Mouse (Mus musculus): ENCODE data around the gene Slc13a4. TPM values are rescaled to one million over a fixed set of nuclear protein-coding genes. Genes with fewer than 3 reads are reported as not detected.

Gene Slc13a4
- total RNA-seq, 2 experiments from 2014 or later: 3.2 to 3.9 TPM

DNA sequence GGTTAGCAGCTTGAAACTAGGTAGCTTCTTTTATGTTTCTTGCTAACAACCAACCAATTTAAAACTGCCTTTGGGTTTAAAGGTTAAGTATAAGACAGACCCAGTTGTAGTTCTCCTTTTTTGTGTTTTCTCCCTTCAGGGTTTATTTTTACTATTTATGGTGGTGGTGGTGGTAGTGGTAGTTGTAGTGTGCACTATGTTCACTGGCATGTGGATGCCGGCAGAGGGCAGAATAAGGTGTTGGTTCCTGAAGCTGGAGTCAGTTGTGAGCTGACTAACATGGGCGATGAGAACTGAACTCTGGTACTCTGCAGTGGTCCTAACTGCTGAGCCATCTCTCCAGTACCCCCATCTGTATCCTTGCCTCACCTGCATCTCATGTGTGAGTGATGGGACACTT, 49.0 kb downstream of the Slc13a4 start:
- DNase-seq (ENCODE audit: low spot score in 2 of 2): no peak

DNA sequence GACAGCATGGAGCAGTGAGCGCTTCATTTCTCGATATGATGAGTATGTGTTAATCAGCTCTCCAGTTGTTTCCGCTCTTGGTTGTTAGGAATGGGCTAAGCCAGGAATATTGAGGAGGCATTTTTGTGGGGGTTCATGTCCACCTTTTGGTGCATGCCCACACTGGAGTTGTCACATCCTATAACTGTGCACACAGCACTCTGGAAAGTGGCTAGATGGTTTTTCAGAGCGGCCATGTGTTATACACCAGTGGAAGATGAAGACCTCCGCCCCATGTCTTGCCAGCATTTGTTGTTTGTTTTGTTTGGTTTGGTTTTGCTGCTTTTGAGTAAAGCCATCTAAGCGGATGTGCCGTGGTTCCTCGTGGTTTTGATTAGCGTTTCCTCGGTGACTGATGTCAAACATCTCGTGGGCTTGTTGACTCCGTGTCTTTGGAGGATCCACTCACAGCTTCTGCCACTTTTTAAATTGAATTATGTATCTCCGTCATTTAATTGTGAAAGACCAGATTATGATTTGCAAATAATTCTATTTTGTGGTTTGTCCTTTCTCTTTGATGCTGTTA, 50.2 kb downstream of the Slc13a4 start:
- DNase-seq (ENCODE audit: low spot score in 2 of 2): no peak

DNA sequence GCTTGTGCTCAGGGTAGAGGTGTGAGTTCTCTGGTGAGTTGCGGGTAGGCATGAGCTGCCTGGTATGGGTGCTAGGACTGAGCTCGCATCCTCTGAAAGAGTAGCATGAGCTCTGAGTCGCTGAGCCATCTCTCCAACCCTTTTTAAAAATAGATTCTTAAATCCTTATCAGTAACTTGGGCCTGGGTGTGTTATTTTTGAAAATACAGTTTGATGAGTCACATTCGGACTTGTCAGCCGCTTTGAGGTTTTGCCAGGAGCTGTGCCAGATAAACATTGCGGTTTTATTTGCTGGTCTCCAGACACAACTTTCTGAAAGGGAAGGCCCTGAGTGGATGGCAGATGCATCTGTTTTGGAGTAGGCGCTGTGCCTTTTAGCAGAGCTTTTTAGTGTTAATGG, 51.2 kb downstream of the Slc13a4 start:
- peak; percentile 37 to 71 for DNase-seq (ENCODE audit: low spot score in 2 of 2)

DNA sequence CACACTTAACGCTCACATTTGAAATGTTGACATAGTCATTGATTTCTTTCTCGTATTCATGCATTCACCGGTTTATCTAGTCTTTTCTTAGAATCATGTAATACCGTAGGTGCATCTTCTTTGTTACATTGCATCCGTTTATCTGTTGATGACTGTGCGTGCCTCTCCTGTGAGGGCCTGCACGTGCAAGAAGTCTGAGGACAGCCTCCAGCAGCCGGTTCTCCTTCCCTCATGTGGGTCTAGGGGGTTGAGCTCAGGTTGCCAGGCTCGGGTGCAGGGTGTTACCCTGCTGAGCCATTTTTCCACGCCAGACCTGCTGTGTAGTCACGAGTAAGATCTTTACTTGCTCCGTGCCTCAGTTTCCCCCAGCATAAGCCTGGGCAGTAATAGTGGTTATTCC, 52.9 kb downstream of the Slc13a4 start:
- no peak for DNase-seq (ENCODE audit: low spot score in 2 of 2)

DNA sequence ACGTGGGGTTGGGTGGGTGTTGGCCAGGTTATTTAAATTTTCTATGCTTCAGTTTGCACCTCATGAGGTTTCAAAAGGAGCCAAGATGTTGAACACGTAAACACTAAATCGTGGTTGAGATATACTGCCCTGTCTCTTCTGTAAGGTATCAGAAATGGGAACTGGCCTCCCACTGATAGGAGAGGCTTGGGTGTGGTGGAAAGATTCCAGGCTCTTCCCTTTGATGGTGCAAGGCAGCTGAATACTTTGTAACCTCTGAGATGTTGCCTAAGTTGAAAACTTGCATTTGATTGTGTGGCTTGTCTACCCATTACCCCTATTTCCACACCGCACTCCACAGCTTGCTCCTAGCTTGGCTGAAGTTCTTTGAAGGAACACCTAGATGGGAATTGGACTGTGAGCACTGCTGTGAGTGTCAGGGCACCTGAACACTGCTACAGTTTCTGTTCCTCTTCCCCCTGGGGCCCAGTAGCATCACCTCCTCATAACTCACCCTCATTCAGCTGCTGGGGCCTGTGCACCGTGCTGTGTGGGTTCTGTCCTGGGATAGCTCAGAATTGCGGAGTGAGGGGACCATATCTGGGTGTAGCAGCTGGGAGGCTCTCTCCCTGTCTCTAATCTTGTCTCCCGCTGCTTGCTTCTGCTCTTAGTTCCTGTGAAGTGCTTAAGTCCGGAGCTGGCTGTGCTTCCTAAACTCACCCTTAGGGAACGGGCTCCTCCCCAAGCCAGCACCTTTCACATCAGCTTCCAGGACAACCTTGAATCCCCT, 53.6 kb downstream of the Slc13a4 start:
- no peak for DNase-seq (ENCODE audit: low spot score in 2 of 2)

DNA sequence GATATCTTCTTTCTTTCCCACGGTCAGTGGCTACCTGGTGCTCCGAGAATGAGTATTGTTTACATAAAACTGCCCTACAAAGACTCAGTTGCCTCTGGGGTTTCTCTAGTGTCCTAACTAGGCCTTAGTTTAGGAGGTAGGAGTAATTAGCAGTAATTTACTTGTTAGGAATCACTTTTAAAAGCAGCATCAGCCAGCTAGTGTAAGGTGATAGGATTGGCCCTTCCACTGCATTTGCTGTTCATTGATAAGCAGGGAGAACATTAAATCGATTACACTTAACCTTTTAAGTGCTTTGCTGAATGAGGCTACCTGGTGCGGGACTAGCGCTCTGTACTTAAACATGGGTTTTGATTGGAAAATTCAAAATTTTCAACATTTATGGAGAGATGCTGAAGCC, 54.5 kb downstream of the Slc13a4 start:
- no peak for DNase-seq (ENCODE audit: low spot score in 2 of 2)

DNA sequence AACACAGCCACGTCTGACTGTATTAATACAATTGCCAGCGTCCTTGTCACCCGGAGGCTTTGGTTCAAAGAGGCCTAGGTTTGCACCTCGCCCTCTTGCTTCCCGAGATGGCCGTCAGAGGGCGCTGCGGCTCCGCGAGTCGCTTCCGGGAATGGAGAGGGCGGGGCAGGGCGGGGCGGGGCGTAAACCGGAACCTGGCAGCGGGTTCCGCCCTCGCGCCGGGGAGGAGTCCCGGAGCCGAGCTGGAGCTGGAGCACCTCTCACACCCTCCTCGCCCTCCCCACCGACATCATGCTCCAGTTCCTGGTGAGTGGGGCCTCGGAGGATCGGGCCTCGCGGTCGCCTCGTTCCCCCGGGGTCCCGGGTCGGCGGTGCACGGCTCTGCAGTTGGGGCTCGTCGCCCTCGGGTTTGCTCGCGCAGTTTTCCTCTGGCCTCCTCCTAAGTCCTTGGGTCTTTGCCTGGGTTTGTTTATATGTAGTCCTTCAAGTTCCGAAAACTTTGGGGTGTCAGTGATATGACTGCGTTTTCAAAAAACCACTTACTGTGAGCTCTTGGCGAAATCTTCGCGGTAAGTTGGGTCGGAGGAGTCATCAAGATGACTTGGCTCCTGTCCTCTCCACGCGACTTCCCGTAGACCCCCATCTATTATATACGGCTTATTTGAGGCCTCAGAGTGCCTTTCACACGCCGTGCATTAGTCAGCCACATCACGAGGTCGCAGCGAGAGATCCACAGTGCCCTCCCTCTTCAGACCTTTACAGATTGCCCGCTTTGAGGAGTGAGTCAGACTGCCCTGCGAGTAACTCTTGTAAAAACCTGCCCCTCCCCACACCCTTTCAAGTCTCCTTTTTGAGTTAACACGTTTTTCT, 55.2 kb downstream of the Slc13a4 start:
- peak; percentile 73 to 90 for DNase-seq (ENCODE audit: low spot score in 2 of 2)

DNA sequence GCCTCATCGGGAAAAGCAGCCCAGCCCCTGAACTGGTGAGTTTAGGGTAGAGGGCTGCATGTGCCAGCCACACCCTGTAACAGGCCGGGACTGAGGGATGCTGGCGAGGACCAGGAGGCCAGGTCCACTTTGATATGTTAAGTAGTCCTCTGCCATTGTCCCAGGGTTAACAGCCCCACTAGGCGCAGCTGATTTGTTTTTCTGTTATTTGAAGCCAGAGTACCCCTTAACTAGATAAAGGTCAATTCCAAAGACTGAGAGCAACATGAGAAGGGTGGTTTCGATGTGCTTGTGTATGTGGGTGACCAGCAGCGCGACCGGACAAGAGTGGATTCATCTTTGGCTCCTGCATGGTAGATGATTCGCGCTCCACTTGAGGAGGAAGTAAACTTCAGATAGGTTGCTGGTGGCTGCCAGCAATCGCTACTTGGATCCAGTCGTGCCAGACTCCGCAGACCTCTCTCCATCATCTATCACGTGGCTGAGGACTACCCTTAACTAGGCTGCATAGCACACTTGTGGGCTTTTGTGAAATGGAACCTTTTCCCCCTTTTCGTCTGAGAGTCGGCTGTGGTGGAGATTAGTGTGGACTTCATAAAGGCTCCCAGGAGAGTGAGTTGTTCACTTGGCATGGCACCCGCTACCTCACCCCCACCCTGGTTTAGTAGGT, 56.0 kb downstream of the Slc13a4 start:
- no peak for DNase-seq (ENCODE audit: low spot score in 2 of 2)

DNA sequence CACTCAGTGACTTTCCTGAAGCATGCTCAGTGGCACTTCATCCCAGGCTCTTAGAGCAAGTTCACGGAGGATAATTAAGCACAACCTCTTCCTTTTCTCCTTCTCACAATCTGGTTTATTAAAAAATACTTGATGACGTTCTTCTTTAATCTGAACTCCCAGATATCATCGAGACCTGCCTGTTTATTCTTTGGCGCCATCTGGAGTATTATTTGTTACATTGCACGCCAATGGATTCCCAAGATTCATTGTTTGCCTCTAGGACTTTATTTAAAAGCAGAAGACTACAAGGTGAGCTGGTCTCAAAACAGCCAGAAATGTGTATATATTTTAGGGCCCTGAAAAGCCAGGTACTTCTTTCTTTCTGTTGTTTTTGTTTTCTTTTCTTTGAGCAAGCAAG, 62.8 kb downstream of the Slc13a4 start:
- peak in 1 of 2 experiments; percentile 56 for DNase-seq (ENCODE audit: low spot score in 2 of 2)

DNA sequence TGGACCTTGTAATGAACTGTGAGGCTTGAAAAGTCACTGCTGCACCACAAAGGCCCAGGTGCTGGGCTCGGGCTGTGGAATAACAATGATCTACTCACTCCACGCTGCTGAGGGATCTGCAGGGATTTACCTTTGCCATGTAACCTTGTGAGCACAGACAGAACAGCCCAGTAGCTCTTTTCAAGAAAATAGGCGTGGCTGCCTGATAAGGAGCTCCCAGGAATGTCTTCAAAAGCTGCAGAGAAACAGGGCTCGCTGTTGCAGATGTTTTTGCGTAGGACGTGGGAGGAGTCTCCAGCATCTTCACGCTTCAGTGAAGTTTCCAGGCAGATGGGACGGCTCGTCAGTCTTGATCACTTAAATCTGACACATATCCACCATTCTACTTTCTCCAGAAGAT, 63.9 kb downstream of the Slc13a4 start:
- no peak for DNase-seq (ENCODE audit: low spot score in 2 of 2)

DNA sequence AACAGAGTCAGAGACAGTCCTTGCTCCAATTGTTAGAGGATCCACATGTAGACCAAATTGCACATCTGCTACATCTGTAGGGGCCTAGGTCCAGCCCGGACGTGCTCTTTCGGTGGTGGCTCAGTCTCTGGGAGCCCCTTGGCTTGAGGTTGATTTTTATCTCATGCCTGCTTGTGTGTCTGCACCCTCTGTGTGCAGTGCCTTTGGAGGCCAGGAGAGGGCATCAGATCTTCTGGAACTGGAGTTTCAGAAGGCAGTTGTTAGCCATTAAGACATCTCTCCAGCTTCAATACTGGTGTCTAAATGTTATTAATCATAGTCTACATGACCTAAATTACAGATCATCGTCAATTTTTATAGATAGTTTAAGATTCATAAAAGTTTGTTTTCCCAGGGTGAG, 64.7 kb downstream of the Slc13a4 start:
- DNase-seq (ENCODE audit: low spot score in 2 of 2): no peak

DNA sequence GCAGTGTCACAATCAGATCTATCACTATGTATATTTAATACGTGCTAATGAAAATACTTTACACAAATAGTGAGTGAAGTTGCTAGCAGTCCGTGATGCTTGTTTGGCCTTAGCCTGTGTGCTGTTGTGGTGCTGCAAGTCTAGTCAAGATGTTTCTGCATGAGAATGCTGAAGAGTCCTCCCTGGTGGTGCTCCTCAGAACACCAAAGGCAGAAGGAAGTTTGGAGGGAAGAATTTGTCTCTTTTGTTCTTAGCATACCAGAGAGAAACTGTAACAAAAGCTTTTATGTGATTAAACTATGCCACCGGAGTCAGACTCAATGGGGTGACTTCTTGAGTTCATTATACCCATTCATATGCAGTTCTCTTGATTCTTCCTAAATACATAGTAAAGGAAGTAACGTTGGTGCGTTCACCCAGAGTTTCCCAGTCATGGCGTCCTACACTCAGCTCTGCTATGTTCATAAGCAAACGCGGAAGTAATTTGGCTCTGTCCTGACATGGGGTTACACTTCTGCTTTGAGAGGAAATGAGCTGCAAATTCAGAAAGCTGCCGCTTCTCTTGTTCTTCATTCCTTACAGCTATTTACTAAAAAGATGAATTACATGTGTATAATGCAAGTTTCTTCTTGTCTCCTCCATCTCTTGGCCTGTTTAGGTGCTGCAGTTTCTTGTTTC, 71.7 kb downstream of the Slc13a4 start:
- DNase-seq (ENCODE audit: low spot score in 2 of 2): no peak

DNA sequence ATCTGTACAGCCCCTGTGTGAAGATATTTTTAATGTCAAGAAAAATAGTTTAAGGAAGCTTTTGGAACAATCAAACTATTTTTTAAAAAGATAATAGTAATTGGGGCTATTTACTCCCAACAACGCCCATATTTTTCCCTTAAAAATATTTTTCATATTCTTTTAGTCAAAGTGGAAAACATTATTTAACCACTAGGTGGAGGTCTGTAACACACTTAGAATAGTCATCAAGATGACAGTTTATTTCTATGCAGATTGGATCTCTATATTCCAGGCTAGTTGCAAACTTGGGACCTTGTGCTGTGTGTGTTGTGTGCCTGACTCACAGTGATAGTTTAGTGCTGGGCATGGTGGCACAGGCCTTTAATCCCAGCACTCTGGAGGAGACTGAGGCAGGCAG, 78.5 kb downstream of the Slc13a4 start:
- DNase-seq (ENCODE audit: low spot score in 2 of 2): peak in 1 of 2 experiments; percentile 13

DNA sequence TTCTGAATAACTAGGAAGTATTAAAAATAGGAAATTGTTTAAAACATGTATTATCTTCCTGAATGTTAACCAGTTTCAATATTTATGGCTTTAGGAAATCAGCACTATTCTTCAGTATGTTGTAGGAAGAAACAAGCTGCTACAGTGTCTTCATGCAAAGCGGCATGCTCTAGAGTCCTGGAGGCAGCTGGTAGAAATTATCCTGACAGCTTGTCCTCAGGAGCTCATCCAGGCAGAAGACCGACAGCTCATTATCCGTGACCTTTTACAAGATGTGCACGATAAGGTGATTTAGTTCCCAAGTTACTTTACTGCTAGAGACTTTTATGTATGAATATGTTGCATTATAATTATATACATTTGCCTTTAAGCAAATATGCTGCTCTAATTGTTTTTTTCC, 82.2 kb downstream of the Slc13a4 start:
- DNase-seq (ENCODE audit: low spot score in 2 of 2): peak in 1 of 2 experiments; percentile 59

Other genes starting within 250 kb of the Slc13a4 start
- 10 to 100 TPM; 46.6 to 53.7 TPM for gene Cnot4, start 174.4 kb downstream of the Slc13a4 start, total RNA-seq (2021)
- 10 to 100 TPM; 28.1 to 32.0 TPM for gene Nup205, start 130.7 kb downstream of the Slc13a4 start, total RNA-seq (2021)
- under 1 TPM; 0.64 to 0.74 TPM for gene Fam180a, start 18.0 kb upstream of the Slc13a4 start, total RNA-seq (2021)
- gene Mtpn, start 231.8 kb upstream of the Slc13a4 start, total RNA-seq (2021): 100 to 1,000 TPM; 245 to 248 TPM